Mouse (Mus musculus) cerebellum, postnatal 25 days (tissue): ENCODE data around the gene Hba-x.
A peak's percentile ranks its signal among the peaks of the same experiment; 100 is the strongest.
"Not testable (repeated sequence)": the region's sequence is repeated elsewhere in the genome, so short reads cannot be mapped to it uniquely, and the experiment has no call there.

Source experiments
- DNase-seq, 2 experiments: peaks; one replicate each; pipeline ENCODE4 v3.0.0; 2021; ENCODE audit warnings: mixed read lengths in 2 of 2

Gene Hba-x

GRCm38 (mm10) chr11:32286695-32287492, 10.7 kb downstream of the Hba-x start, which contains the start of gene Hbq1b:
TSS of gene Hbq1b (plus strand) at chr11:32286965.
- peak; percentile 85 to 91 for DNase-seq

- DNase-seq = peak in 1 of 2 experiments; percentile 13
Observed at GRCm38 (mm10) chr11:32287493-32287825, 11.3 kb downstream of the Hba-x start.

- not testable (repeated sequence) for DNase-seq
Observed at GRCm38 (mm10) chr11:32292819-32293218, 16.6 kb downstream of the Hba-x start.

- DNase-seq = not testable (repeated sequence)
Observed at GRCm38 (mm10) chr11:32293479-32293878, 17.3 kb downstream of the Hba-x start.

GRCm38 (mm10) chr11:32296203-32296602, 20.0 kb downstream of the Hba-x start, which contains the start of gene Hba-a2:
TSS of gene Hba-a2 (plus strand) at chr11:32296489.
- DNase-seq = not testable (repeated sequence)

GRCm38 (mm10) chr11:32297417-32297816, 21.2 kb downstream of the Hba-x start:
- DNase-seq = not testable (repeated sequence)

- DNase-seq = no peak
Observed at GRCm38 (mm10) chr11:32297866-32298531, 21.8 kb downstream of the Hba-x start.

- no peak for DNase-seq
Observed at GRCm38 (mm10) chr11:32298532-32298918, 22.3 kb downstream of the Hba-x start.

- DNase-seq = peak; percentile 76 to 83
Observed at GRCm38 (mm10) chr11:32299865-32300264, 23.7 kb downstream of the Hba-x start, which contains the start of gene Hbq1a. TSS of gene Hbq1a (plus strand) at chr11:32300069.

- DNase-seq = no peak
Observed at GRCm38 (mm10) chr11:32300279-32301267, 24.4 kb downstream of the Hba-x start.

- DNase-seq = no peak
Observed at GRCm38 (mm10) chr11:32301506-32301905, 25.3 kb downstream of the Hba-x start.

- no peak for DNase-seq
Observed at GRCm38 (mm10) chr11:32302824-32303419, 26.7 kb downstream of the Hba-x start.

GRCm38 (mm10) chr11:32303455-32303854, 27.3 kb downstream of the Hba-x start:
- DNase-seq = no peak

GRCm38 (mm10) chr11:32307006-32307405, 30.8 kb downstream of the Hba-x start:
- no peak for DNase-seq

- DNase-seq = no peak
Observed at GRCm38 (mm10) chr11:32309446-32309845, 33.2 kb downstream of the Hba-x start.

- peak in 1 of 2 experiments; percentile 17 for DNase-seq
Observed at GRCm38 (mm10) chr11:32309928-32310327, 33.7 kb downstream of the Hba-x start.

GRCm38 (mm10) chr11:32316009-32316408, 39.8 kb downstream of the Hba-x start:
- no peak for DNase-seq

- no peak for DNase-seq
Observed at GRCm38 (mm10) chr11:32320507-32321195, 44.5 kb downstream of the Hba-x start.

GRCm38 (mm10) chr11:32321196-32321565, 45.0 kb downstream of the Hba-x start:
- peak; percentile 45 to 72 for DNase-seq

GRCm38 (mm10) chr11:32324609-32325008, 48.4 kb downstream of the Hba-x start:
- DNase-seq = peak; percentile 90 to 93
